Mouse (Mus musculus): Measurements from ENCODE around the gene Cgnl1. TPM values are rescaled to one million over a fixed set of nuclear protein-coding genes. Genes with fewer than 3 reads are reported as not detected.

Cgnl1 gene
- polyA plus RNA-seq, 1 experiment from 2014 or later: 48.8 TPM

DNA sequence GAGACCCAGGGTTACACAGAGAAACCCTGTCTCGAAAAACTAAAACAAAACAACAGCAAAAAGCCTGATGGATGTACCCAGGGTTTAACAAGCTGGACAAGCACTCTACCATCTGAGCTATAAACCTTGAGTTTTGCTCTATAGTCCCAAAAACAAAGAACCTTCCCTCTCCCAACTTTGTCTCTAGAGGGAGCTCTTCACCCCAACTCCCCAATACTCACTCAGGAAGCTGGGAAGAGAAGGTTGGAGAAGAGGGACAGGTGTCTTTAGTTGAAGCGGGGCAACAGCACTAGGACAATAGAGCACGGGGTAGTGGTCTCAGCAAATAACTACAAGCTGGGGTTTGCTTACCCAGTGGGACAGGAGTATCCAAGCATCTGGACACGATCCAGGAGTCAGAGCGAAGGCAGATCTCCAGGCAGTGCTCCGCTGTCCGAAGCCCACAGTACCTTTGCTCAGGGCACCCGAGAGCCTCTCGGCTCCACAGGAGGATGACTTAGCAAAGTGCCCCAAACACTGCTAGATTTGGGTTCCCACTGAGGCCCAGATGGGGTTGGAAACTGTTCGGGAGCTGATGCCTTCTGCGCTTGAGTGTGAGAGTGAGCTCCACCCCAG, 37.3 kb upstream of the Cgnl1 start:
- H3K36me3 ChIP-seq (ENCODE audit: control insufficient read depth, insufficient read depth, low read length): no peaks in the 10 kb centered on the region
- ATAC-seq (replicated peaks; ENCODE audit: insufficient number of reproducible peaks, low FRiP score, low TSS enrichment): no peak
- peaks cover 9% of the 10 kb centered on the region for H3K4me1 ChIP-seq (ENCODE audit: control insufficient read depth, insufficient read depth, low read length)
- H3K4me2 ChIP-seq: peak overlapping the region; percentile 44
- WGBS (ENCODE audit: insufficient replicate concordance): 36% methylated on average over 11 of the region's 11 CpGs
- H3K4me3 ChIP-seq (ENCODE audit: low read depth, low read length): no peak overlapping the region
- no peaks in the 10 kb centered on the region for H3K27me3 ChIP-seq (ENCODE audit: control insufficient read depth, insufficient read depth, low read length)
- no peak overlapping the region for H3K9ac ChIP-seq (ENCODE audit: low read depth, low read length)
- H3K9me3 ChIP-seq (replicated peaks; ENCODE audit: control insufficient read depth, low read length): no peaks in the 10 kb centered on the region
- no peak overlapping the region for H3K27ac ChIP-seq (ENCODE audit: low read depth, low read length)

DNA sequence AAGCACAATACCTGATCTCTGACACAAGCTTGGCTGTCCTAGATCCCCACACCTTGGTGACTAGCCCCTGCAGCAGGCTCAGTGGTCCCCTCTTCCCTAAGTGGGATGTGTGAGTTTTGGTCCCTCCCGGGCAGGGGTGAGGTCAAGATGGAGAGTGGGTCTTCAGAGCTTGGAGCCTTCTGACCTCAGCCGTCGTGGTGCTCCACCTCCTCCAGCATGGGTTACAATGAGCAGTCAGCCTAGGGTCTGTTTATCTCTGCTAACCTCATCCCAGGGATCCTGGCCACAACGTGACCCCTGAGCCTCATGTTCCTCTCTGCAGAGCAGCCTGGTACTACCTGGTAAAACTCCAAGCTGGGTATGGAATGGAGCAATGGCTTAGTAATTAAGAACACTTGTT, 36.4 kb upstream of the Cgnl1 start:
- peaks cover 13% of the 10 kb centered on the region for H3K4me1 ChIP-seq (ENCODE audit: control insufficient read depth, insufficient read depth, low read length)
- no peaks in the 10 kb centered on the region for H3K36me3 ChIP-seq (ENCODE audit: control insufficient read depth, insufficient read depth, low read length)
- WGBS (ENCODE audit: insufficient replicate concordance): 45% methylated on average over 4 of the region's 4 CpGs
- no peaks in the 10 kb centered on the region for H3K27me3 ChIP-seq (ENCODE audit: control insufficient read depth, insufficient read depth, low read length)
- no peak for ATAC-seq (replicated peaks; ENCODE audit: insufficient number of reproducible peaks, low FRiP score, low TSS enrichment)
- no peak overlapping the region for H3K4me2 ChIP-seq
- H3K4me3 ChIP-seq (ENCODE audit: low read depth, low read length): no peak overlapping the region
- no peak overlapping the region for H3K9ac ChIP-seq (ENCODE audit: low read depth, low read length)
- no peak overlapping the region for H3K27ac ChIP-seq (ENCODE audit: low read depth, low read length)
- no peaks in the 10 kb centered on the region for H3K9me3 ChIP-seq (replicated peaks; ENCODE audit: control insufficient read depth, low read length)

DNA sequence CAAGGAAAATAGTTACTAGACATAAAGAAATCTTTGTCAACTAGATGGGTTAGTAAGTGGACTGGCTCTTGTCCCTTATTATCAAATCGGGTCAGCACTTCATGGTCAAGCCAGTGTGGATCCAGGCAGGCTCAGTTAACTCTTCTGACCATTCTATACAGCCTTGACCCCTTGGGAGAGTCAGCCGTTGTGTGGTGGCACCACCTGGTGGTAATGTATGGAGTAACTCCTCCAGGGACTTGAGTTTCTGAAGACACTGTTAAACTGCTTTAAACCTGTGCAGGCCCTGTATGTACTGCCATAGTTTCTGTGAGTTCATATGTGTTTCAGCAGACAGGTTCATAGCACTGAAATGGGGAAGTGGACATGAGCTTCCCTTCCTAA, 35.0 kb upstream of the Cgnl1 start:
- Histone ChIP-seq H3K4me2 (no peak overlapping the region), H3K27me3 (ENCODE audit: control insufficient read depth, insufficient read depth, low read length) (no peaks in the 10 kb centered on the region), H3K9me3 (replicated peaks; ENCODE audit: control insufficient read depth, low read length) (no peaks in the 10 kb centered on the region), H3K27ac (ENCODE audit: low read depth, low read length) (no peak overlapping the region), H3K4me3 (ENCODE audit: low read depth, low read length) (no peak overlapping the region), H3K4me1 (ENCODE audit: control insufficient read depth, insufficient read depth, low read length) (peaks cover 13% of the 10 kb centered on the region), H3K36me3 (ENCODE audit: control insufficient read depth, insufficient read depth, low read length) (no peaks in the 10 kb centered on the region), H3K9ac (ENCODE audit: low read depth, low read length) (no peak overlapping the region)
- ATAC-seq (replicated peaks; ENCODE audit: insufficient number of reproducible peaks, low FRiP score, low TSS enrichment): no peak; the same call in 1 of the 2 replicates
- WGBS (ENCODE audit: insufficient replicate concordance): 9% methylated on average over 2 of the region's 2 CpGs

DNA sequence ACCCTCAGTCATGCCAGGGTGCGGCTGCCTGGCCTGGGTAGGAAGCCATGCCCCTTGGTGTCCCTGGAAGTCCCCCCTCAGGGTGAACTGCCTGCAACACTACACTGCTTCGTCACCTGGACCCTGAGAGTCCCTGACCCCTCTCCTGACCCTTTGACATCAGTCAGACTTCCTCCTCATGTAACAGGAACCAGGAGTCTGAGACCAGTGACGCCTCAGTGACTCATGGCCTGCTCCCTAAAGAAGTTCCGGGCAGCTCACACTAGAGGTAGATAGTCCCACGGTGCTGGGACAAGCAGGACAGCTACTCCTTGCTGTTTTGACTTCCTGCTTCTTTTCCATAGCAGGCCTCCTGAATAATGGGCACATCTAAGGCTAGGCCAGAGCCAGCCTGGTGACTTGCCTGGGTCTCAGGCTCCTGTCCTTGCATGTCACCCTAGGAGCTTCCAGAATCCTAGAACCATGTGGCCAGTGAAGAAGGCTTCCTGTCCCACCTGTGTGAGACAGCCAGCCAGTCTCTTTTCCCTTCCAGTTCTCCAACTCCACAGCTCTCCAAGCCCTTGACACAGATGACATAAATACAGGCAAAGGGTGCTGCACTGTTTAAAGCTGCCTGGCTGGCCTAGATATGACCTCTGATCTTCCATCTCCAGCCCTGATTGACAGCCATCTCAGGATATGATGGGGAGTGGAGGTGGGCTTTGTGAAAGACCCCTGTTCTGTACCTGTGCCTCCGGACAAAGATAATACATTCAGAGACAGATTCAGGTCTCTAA, 34.4 kb upstream of the Cgnl1 start:
- no peaks in the 10 kb centered on the region for H3K27me3 ChIP-seq (ENCODE audit: control insufficient read depth, insufficient read depth, low read length)
- ATAC-seq (replicated peaks; ENCODE audit: insufficient number of reproducible peaks, low FRiP score, low TSS enrichment): no peak
- H3K9ac ChIP-seq (ENCODE audit: low read depth, low read length): no peak overlapping the region
- 54% methylated on average over 6 of the region's 6 CpGs for WGBS (ENCODE audit: insufficient replicate concordance)
- H3K4me2 ChIP-seq: no peak overlapping the region
- H3K36me3 ChIP-seq (ENCODE audit: control insufficient read depth, insufficient read depth, low read length): no peaks in the 10 kb centered on the region
- no peak overlapping the region for H3K27ac ChIP-seq (ENCODE audit: low read depth, low read length)
- H3K9me3 ChIP-seq (replicated peaks; ENCODE audit: control insufficient read depth, low read length): no peaks in the 10 kb centered on the region
- H3K4me1 ChIP-seq (ENCODE audit: control insufficient read depth, insufficient read depth, low read length): peaks cover 13% of the 10 kb centered on the region
- H3K4me3 ChIP-seq (ENCODE audit: low read depth, low read length): no peak overlapping the region

DNA sequence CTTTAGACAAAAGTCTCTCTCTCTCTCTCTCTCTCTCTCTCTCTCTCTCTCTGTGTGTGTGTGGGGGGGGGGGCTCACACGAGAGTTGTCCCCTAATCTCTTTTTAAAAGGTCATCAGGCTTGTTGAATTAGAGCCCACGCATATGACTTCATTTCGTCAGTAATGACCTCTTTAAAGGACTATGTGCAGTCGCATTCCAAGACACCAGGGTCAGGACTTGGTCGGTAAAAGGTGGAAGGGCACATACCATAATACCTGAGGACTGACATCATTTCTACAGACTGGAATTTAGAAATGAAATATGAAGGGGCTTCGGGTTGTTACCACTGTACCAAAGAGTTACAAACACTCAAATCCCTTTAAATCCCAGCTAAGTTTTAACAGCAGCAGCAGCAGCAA, 32.7 kb upstream of the Cgnl1 start:
- 23% methylated on average over 6 of the region's 6 CpGs for WGBS (ENCODE audit: insufficient replicate concordance)
- H3K36me3 ChIP-seq (ENCODE audit: control insufficient read depth, insufficient read depth, low read length): no peaks in the 10 kb centered on the region
- no peaks in the 10 kb centered on the region for H3K9me3 ChIP-seq (replicated peaks; ENCODE audit: control insufficient read depth, low read length)
- H3K4me1 ChIP-seq (ENCODE audit: control insufficient read depth, insufficient read depth, low read length): peaks cover 13% of the 10 kb centered on the region
- no peak overlapping the region for H3K27ac ChIP-seq (ENCODE audit: low read depth, low read length)
- no peak overlapping the region for H3K4me3 ChIP-seq (ENCODE audit: low read depth, low read length)
- ATAC-seq (replicated peaks; ENCODE audit: insufficient number of reproducible peaks, low FRiP score, low TSS enrichment): no peak
- H3K9ac ChIP-seq (ENCODE audit: low read depth, low read length): no peak overlapping the region
- no peaks in the 10 kb centered on the region for H3K27me3 ChIP-seq (ENCODE audit: control insufficient read depth, insufficient read depth, low read length)
- no peak overlapping the region for H3K4me2 ChIP-seq

DNA sequence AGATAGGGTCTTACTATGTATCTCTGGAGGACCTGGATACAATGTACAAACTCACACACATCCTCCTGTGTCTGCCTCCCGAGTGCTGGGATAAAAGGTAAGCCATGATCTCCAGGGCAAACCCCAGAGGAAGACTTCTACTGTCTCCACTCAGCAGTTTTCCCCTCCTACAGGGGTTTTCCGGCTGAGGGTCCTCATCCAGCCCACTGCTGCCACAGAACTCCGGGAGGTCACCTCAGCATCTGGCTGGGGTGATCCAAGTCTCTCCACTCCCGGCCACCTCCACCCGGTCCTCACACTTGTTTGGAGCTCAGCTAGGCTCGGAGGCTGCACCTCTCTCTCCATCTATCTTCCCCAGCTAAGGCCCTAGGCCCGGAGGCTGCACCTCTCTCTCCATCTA, 31.9 kb upstream of the Cgnl1 start:
- Histone ChIP-seq H3K9ac (ENCODE audit: low read depth, low read length) (no peak overlapping the region), H3K9me3 (replicated peaks; ENCODE audit: control insufficient read depth, low read length) (no peaks in the 10 kb centered on the region), H3K4me3 (ENCODE audit: low read depth, low read length) (no peak overlapping the region), H3K36me3 (ENCODE audit: control insufficient read depth, insufficient read depth, low read length) (no peaks in the 10 kb centered on the region), H3K27me3 (ENCODE audit: control insufficient read depth, insufficient read depth, low read length) (no peaks in the 10 kb centered on the region), H3K4me2 (no peak overlapping the region), H3K4me1 (ENCODE audit: control insufficient read depth, insufficient read depth, low read length) (peaks cover 13% of the 10 kb centered on the region), H3K27ac (ENCODE audit: low read depth, low read length) (no peak overlapping the region)
- 53% methylated on average over 7 of the region's 7 CpGs for WGBS (ENCODE audit: insufficient replicate concordance)
- ATAC-seq (replicated peaks; ENCODE audit: insufficient number of reproducible peaks, low FRiP score, low TSS enrichment): no peak

DNA sequence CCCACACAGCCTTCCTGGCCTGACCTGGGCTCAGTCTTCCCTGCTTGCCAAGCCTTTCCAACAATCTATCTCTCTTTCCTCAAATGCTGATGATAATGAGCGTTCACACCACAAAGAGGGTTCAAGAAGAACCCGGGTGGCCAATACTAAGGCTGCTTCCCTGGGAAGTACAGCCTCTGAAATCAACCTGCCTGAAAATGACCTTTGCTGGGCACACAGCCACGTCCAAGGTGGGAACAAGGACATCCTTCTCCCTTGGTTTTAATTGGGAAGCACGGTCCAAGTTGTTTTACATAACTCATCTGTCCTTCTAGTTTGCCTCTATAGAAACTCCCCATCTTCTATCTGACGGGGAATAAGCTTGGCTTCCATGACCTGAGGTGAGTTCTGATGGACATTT, 28.2 kb upstream of the Cgnl1 start:
- Histone ChIP-seq H3K9ac (ENCODE audit: low read depth, low read length) (no peak overlapping the region), H3K4me1 (ENCODE audit: control insufficient read depth, insufficient read depth, low read length) (peaks cover 9% of the 10 kb centered on the region), H3K4me3 (ENCODE audit: low read depth, low read length) (no peak overlapping the region), H3K36me3 (ENCODE audit: control insufficient read depth, insufficient read depth, low read length) (no peaks in the 10 kb centered on the region), H3K9me3 (replicated peaks; ENCODE audit: control insufficient read depth, low read length) (no peaks in the 10 kb centered on the region), H3K27ac (ENCODE audit: low read depth, low read length) (no peak overlapping the region), H3K4me2 (no peak overlapping the region), H3K27me3 (ENCODE audit: control insufficient read depth, insufficient read depth, low read length) (no peaks in the 10 kb centered on the region)
- 78% methylated on average over 5 of the region's 5 CpGs for WGBS (ENCODE audit: insufficient replicate concordance)
- ATAC-seq (replicated peaks; ENCODE audit: insufficient number of reproducible peaks, low FRiP score, low TSS enrichment): no peak

DNA sequence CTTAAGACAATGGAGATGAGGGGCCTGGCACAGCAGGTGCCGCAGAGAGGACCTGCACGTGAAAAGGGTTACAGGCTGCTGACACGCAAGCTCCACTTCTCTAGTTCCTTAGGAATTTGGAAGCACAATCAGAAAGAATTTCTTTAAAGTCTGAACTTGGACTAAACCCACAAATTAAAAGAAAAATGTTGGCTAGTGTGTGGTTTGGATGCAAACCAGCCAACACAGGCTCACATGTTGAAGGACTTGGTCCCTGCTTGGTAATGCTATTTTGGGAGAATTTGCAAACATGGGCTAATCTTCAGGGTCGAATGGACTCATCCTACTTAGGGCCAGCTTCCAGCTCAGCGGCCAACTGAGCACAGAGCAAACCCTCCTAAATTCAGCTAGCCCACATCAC, 26.8 kb upstream of the Cgnl1 start:
- Histone ChIP-seq H3K27me3 (ENCODE audit: control insufficient read depth, insufficient read depth, low read length) (no peaks in the 10 kb centered on the region), H3K4me1 (ENCODE audit: control insufficient read depth, insufficient read depth, low read length) (no peaks in the 10 kb centered on the region), H3K4me3 (ENCODE audit: low read depth, low read length) (no peak overlapping the region), H3K27ac (ENCODE audit: low read depth, low read length) (no peak overlapping the region), H3K36me3 (ENCODE audit: control insufficient read depth, insufficient read depth, low read length) (no peaks in the 10 kb centered on the region), H3K9me3 (replicated peaks; ENCODE audit: control insufficient read depth, low read length) (no peaks in the 10 kb centered on the region), H3K9ac (ENCODE audit: low read depth, low read length) (no peak overlapping the region), H3K4me2 (no peak overlapping the region)
- WGBS (ENCODE audit: insufficient replicate concordance): 68% methylated on average over 5 of the region's 5 CpGs
- no peak for ATAC-seq (replicated peaks; ENCODE audit: insufficient number of reproducible peaks, low FRiP score, low TSS enrichment)

DNA sequence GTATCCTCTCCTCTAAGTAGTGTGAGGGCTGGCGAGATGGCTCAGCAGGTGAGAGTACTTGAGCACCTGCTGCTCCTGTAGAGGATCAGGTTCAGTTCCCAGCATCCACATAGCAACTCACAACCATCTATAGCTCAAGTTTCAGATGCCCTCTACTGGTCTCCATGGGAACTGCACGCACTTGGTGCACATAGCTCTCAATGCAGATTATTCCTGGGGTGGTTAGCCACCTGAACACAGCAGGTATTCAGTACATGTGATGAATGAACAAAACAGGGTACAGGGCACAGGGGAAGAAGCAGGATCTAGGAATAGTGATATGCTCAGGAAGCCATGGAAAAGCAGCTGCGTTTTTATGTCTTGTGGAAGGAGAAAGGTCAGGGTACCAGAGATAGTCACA, 6.0 kb upstream of the Cgnl1 start:
- Histone ChIP-seq H3K4me3 (ENCODE audit: low read depth, low read length) (no peak overlapping the region), H3K4me2 (no peak overlapping the region), H3K27ac (ENCODE audit: low read depth, low read length) (no peak overlapping the region), H3K36me3 (ENCODE audit: control insufficient read depth, insufficient read depth, low read length) (no peaks in the 10 kb centered on the region), H3K27me3 (ENCODE audit: control insufficient read depth, insufficient read depth, low read length) (no peaks in the 10 kb centered on the region), H3K4me1 (ENCODE audit: control insufficient read depth, insufficient read depth, low read length) (peaks cover 3% of the 10 kb centered on the region), H3K9ac (ENCODE audit: low read depth, low read length) (no peak overlapping the region), H3K9me3 (replicated peaks; ENCODE audit: control insufficient read depth, low read length) (0 out of 2 replicates have a peak, but pooled peaks cover 5% of the 10 kb centered on the region)
- ATAC-seq (replicated peaks; ENCODE audit: insufficient number of reproducible peaks, low FRiP score, low TSS enrichment): no peak
- 84% methylated on average over 3 of the region's 3 CpGs for WGBS (ENCODE audit: insufficient replicate concordance)
